Mouse (Mus musculus): ENCODE results near the gene Zfp790.
A peak's percentile ranks its signal among the peaks of the same experiment; 100 is the strongest.

Gene Zfp790

DNA sequence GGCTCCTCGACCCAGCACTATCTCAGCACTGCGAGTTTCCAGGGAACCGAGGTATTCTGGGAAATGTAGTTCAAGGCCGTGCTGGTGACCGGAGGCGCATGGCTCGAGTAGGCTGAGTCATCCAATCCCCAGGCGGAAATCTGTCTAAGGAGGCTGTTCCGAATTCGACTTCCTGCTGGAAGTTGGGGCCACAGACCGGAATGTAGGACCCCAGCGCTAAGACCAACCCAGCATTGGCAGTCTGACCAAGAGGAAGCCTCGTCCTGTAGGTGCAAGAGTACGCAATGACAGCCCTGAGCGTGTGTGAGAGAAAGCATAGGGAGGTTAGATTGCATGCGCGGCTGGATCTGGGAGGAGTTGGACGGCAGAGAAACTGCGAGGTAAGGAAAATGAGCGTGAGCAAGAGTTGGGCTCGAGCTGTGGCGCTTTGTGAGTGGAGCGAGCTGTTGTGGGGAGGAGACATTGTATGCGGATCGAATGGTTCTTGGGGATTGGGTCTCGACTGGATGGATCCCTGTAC lies at the start of gene Zfp790:
Zfp790 (plus strand) TSS at position 205 of the 520 bp plus-strand sequence.
- peak; percentile 93 for DNase-seq (ENCODE audit: low spot score)

DNA sequence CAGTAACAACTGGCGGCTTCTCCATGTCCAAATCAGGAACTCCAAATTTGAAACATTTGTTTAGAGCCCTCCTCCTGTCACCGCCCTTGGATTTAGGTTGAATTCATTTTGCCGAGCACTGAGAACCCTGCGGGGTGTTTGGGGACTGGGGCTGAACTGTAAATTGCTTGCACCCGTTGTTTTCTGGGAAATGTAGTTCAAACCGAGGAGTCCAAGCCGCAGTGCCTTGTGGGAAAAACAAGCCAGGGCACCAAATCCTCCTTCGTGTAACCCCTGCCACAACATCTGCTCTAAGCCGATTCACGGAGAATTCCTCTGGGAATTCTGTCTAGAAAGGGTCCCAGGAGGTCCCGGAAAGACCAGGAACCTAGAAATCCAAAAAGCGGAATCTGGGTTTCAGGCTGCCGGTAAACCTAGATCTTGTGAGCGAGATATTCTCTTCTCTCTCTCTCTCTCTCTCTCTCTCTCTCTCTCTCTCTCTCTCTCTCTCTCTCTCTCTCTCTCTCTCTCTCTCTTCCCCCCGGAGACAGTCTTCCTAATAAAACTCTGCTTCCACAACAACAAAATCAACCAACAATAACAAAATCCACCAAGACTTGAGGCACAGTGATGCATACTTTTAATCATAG lies 48.7 kb upstream of the Zfp790 start:
- DNase-seq (ENCODE audit: low spot score), result peak; percentile 86

GRCm38 (mm10) chr7:29768090-29768900 lies 47.6 kb upstream of the Zfp790 start, which contains the start of gene Zfp84:
Gene Zfp84 (plus strand): TSS chr7:29768552.
- DNase-seq (ENCODE audit: low spot score), result peak; percentile 95

- no peak for DNase-seq (ENCODE audit: low spot score)
Measured at GRCm38 (mm10) chr7:29768980-29769379, 46.9 kb upstream of the Zfp790 start.

DNA sequence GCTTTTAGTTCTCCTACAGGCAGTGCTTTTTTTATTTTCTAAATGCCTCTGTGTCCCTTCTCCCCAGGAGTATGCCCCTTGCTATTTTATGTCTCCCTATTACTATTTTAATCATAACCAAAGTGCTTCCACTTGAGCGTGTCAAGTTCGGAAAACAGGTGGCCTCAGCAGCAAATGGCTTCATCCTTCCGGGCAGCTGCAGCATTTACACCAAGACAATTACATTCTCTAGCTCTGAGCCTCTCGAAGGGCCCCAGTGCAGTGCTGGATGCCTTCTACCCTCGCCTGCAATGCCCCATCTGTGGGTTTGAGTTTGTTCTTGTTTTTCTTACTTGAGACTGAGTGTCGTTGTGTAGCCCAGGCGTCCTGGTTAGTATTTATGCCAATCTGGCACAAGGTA lies 42.4 kb upstream of the Zfp790 start:
- DNase-seq (ENCODE audit: low spot score), result no peak

GRCm38 (mm10) chr7:29774371-29774770 lies 41.5 kb upstream of the Zfp790 start:
- DNase-seq (ENCODE audit: low spot score), result no peak

DNA sequence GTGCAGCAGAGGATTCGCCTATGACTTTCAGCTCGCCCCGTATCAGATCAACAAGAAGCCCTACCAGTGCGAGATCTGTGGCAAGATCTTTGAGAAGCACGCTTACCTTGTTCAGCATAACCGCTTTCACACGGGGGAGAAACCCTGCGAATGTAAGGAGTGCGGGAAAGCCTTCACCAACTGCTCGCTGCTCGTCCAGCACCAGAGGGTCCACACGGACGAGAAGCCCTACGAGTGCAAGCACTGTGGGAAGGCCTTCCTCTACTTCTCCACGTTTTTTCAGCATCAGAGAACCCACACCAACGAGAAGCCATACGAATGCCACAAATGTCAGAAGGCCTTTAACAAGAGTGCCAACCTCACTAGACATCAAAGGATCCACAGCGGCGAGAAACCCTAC lies 39.3 kb upstream of the Zfp790 start:
- DNase-seq (ENCODE audit: low spot score), result no peak

DNA sequence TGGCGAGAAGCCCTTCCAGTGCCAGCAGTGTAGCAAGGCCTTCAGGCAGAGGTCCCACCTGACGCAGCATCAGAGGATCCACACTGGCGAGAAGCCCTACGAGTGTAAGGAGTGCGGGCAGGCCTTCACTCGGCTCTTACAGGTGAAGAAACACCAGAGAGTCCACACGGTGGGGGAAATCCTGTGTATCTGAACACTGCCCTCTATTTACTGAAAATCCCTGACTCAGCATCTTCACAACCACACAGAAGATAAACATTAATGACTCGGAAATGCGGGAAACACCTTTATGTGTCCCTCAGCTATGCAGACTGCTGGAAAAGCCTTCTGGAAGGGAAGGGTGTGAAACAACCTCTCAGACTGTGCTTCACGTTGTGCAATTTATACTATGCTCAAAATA lies 38.5 kb upstream of the Zfp790 start:
- DNase-seq (ENCODE audit: low spot score), result no peak

GRCm38 (mm10) chr7:29783871-29784551 lies 31.9 kb upstream of the Zfp790 start, which contains the start of gene Zfp30:
Gene Zfp30 (plus strand): TSS chr7:29783998.
- DNase-seq (ENCODE audit: low spot score), result peak; percentile 90

- no peak for DNase-seq (ENCODE audit: low spot score)
Measured at GRCm38 (mm10) chr7:29785023-29785422, 30.9 kb upstream of the Zfp790 start.

DNA sequence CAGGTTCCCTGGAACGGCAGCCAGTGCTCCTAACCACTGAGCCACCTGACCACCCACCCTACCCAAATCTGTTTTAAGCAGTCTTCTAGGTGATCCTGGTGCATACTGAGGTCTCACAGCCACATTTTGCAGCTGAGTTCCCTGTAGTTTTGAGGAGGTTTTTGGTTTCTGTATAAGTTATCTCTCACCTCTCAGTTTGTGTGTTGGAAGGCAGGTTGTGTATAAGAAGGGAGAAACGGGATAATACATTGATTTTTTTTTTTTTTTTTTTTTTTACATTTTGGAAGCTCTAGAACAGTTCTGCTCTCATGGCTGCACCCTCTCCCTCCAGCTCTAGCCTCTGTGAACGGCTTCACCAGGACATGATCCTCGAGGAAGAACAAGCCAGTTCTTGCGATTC lies 30.0 kb upstream of the Zfp790 start:
- DNase-seq (ENCODE audit: low spot score), result no peak

- no peak for DNase-seq (ENCODE audit: low spot score)
Measured at GRCm38 (mm10) chr7:29792906-29793305, 23.0 kb upstream of the Zfp790 start.

DNA sequence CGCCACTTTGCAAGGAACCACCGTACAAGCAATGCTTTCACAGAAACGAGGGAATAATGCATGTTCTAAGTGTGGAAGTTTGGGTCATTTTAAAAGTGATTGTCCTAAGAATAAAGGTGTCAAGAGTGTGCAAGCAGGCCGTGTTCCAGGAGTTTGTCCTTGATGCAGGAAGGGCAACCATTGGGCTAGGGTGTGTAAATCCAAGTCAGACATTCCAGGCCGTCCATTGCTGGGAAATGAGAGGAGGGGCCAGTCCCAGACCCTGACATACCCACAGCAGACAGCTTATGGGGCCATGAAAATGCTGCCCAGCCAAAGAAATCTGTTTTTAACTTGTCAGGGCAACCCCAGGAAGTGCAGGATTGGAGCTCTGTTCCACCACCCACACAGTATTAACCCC lies 8.9 kb upstream of the Zfp790 start:
- no peak for DNase-seq (ENCODE audit: low spot score)

- no peak for DNase-seq (ENCODE audit: low spot score)
Measured at GRCm38 (mm10) chr7:29812244-29812643, 3.7 kb upstream of the Zfp790 start.

- no peak for DNase-seq (ENCODE audit: low spot score)
Measured at GRCm38 (mm10) chr7:29814381-29814780, 1.5 kb upstream of the Zfp790 start.

GRCm38 (mm10) chr7:29815061-29815784 lies 691 bp upstream of the Zfp790 start:
- DNase-seq (ENCODE audit: low spot score), result no peak

GRCm38 (mm10) chr7:29818619-29819254 lies 2.8 kb downstream of the Zfp790 start:
- peak; percentile 84 for DNase-seq (ENCODE audit: low spot score)

DNA sequence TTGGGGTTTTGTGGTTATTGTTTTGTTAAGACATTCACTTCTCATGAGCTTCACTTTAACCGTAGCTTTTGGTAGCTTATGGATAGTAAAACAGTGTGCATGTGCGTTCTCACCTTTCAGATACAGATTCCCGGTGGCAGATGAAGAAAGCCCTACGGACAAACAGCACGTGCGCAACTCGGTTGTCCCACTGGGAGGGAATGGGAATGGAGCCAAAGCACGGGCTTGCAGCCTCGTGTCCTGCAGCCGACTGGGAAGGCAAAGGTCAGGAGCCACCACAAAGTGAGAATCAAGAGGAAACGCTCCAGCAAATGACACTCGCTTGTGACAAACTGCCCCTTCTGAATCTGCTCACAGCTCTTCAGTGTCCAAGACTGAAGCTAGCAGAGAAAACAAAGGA lies 12.1 kb downstream of the Zfp790 start:
- DNase-seq (ENCODE audit: low spot score), result no peak

GRCm38 (mm10) chr7:29829804-29830203 lies 13.9 kb downstream of the Zfp790 start:
- DNase-seq (ENCODE audit: low spot score), result no peak

DNA sequence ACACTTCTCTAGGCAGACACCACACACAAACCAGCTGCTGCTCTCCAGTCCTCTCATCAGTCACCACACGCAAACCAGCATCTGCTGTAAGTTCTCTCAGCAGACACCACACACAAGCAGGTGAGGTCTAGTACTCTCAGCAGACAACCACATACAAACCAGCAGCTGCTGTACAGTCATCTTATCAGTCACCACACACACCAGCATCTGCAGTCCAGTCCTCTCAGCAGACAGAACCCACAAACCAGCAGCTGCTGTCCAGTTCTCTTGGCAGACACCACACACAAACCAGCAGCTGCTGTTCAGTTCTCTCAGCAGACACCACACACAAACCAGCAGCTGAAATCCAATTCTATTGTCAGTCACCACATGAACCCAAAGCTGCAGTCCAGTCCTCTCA lies 20.9 kb downstream of the Zfp790 start:
- DNase-seq (ENCODE audit: low spot score), result no peak

GRCm38 (mm10) chr7:29839256-29839655 lies 23.3 kb downstream of the Zfp790 start:
- DNase-seq (ENCODE audit: low spot score), result no peak
